Mouse (Mus musculus) heart, embryonic 15.5 days (tissue): ENCODE measurements around the gene Ankrd13a. TPM values are rescaled to one million over a fixed set of nuclear protein-coding genes. Genes with fewer than 3 reads are reported as not detected.
"Not testable (repeated sequence)": the region's sequence is repeated elsewhere in the genome, so short reads cannot be mapped to it uniquely, and the experiment has no call there.

ENCODE experiments used
- ATAC-seq: fragments of 200-750 bp; cut with Nextera tagmentation; replicated peaks from 2 replicates; pipeline ENCODE4 v1.8.0; 2017; ENCODE audit warnings: low read depth, moderate TSS enrichment; ENCODE audit not compliant: insufficient number of reproducible peaks, insufficient read depth, low FRiP score
- H3K27ac ChIP-seq: fragments of 300-500 bp; sonication (generic); 2 replicates; pipeline ENCODE4 v1.5.1; 2015; ENCODE audit warnings: mild to moderate bottlenecking, inconsistent platforms
- H3K27me3 ChIP-seq: fragments of 300-500 bp; sonication (generic); 2 replicates; pipeline ENCODE4 v1.6.1; 2015; ENCODE audit warnings: inconsistent platforms
- H3K36me3 ChIP-seq: fragments of 300-500 bp; sonication (generic); 2 replicates; pipeline ENCODE4 v1.6.1; 2015; ENCODE audit warnings: mild to moderate bottlenecking, inconsistent platforms
- H3K4me1 ChIP-seq: fragments of 300-500 bp; sonication (generic); replicated peaks from 2 replicates; pipeline ENCODE4 v1.6.1; 2015; ENCODE audit warnings: inconsistent platforms
- H3K4me2 ChIP-seq: fragments of 300-500 bp; sonication (generic); 2 replicates; pipeline ENCODE4 v1.6.1; 2015; ENCODE audit warnings: inconsistent platforms, mild to moderate bottlenecking, moderate library complexity
- H3K4me3 ChIP-seq: fragments of 300-500 bp; sonication (generic); 2 replicates; pipeline ENCODE4 v1.5.1; 2015; ENCODE audit warnings: mild to moderate bottlenecking, inconsistent platforms
- H3K9ac ChIP-seq: fragments of 300-500 bp; sonication (generic); 2 replicates; pipeline ENCODE4 v1.6.1; 2015; ENCODE audit warnings: mild to moderate bottlenecking, inconsistent platforms
- H3K9me3 ChIP-seq: fragments of 300-500 bp; sonication (generic); replicated peaks from 2 replicates; pipeline ENCODE4 v1.6.1; 2016; ENCODE audit warnings: inconsistent platforms
- WGBS: fragments of 180-500 bp; shearing (Covaris S2); methylation state at CpG from one replicate; pipeline ENCODE4 v1.1.7; 2015; ENCODE audit warnings: mixed read lengths; 5-methylcytosine and 5-hydroxymethylcytosine counted together
- polyA plus RNA-seq: library from polyadenylated mRNA; unstranded; fragments of >200 nt; fragmentation: Nextera tagmentation; extraction: Ambion mirVana; gene quantifications from 2 replicates; pipeline ENCODE4 v1.2.1, GENCODE M21; 2015

Gene Ankrd13a
- polyA plus RNA-seq, 1 experiment from 2014 or later: 28.3 TPM

DNA sequence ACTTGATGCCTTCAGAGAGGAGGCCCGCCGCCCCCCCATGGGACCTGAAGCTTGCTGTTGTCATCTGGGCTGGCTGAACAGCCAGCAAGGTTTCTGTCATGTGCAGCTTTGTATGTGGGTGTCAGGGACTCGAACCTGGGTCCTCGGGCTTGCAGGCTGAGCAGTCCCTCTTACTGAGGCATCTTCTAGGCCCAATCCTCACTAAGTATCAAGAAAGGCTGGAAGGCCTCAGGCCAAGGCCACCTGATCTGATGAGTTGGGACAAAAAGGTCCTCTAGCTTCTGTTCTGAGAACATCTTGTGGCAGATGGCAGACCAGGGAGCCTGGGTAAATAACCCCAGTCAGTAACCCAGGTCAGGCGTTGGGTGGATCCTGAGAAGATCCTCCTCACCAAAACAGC, 35.3 kb downstream of the Ankrd13a start:
- no peak overlapping the region for H3K9ac ChIP-seq
- H3K27me3 ChIP-seq: no peaks in the 10 kb centered on the region
- 86% methylated on average over 5 of the region's 5 CpGs for WGBS
- 0 out of 2 replicates have a peak, but pooled peaks cover under 1% of the 10 kb centered on the region for H3K36me3 ChIP-seq
- peaks cover 35% of the 10 kb centered on the region for H3K4me1 ChIP-seq
- no peak overlapping the region for H3K27ac ChIP-seq
- H3K4me2 ChIP-seq: no peak overlapping the region
- ATAC-seq: no peak
- no peaks in the 10 kb centered on the region for H3K9me3 ChIP-seq
- no peak overlapping the region for H3K4me3 ChIP-seq

DNA sequence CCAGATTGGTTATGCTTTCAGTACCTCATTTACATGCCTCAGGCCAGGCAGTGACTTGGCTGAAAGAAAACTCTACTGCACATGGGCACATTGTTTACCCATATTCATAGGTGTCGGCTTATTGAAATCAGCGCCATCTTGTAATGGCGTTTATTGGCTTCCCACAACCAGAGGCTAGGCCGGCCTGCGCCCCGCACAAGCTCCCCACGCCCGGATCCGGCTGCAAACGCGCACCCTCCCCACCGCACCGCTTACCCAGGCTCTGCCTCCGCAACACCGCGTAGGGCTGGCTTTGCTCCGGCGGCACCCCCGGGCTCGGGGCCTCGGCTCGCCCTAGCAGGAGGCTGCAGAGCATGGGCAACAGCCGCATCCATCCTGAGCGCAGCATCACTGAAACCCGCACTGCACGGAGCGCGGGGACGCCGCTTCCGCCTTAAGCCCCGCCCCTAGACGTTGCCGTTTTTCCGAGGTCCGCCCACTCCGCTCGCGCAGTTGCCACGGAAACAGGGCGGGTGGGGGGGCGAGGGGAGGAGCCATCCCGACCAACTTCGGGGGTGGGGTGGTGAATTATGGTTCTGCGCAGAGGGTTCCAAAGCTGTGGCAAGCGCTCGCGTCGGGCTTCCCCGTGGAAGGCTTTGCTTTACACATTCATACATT, 39.2 kb downstream of the Ankrd13a start:
- Histone ChIP-seq H3K9ac (peak overlapping the region; percentile 80), H3K4me2 (peak overlapping the region; percentile 71), H3K27ac (peak overlapping the region; percentile 79), H3K27me3 (no peaks in the 10 kb centered on the region), H3K9me3 (no peaks in the 10 kb centered on the region), H3K4me1 (0 out of 2 replicates have a peak, but pooled peaks cover 4% of the 10 kb centered on the region), H3K36me3 (no peaks in the 10 kb centered on the region), H3K4me3 (peak overlapping the region; percentile 86)
- WGBS: under 1% methylated on average over 49 of the region's 50 CpGs
- peak; percentile 83 for ATAC-seq

DNA sequence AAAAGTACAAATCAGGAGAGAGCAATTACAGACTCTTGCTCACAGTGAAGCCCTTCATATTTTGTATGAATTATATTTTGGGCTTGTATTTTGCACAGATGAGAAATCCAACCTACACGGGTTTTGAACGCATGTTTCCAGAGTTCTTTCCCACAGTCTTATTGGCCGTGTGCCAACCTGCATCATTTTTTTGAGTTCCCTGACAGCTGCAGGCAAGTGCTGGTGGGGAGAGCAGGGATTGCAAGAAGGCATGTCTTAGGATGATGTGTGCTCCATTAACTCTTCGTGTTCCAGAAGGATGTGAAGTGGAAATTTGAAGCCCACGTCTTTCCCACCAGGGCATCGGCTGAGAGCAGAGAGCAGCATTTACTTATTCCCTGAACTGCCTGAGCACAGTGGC, 42.1 kb downstream of the Ankrd13a start:
- H3K4me3 ChIP-seq: no peak overlapping the region
- no peaks in the 10 kb centered on the region for H3K9me3 ChIP-seq
- H3K27me3 ChIP-seq: no peaks in the 10 kb centered on the region
- ATAC-seq: no peak
- H3K4me1 ChIP-seq: no peaks in the 10 kb centered on the region
- no peak overlapping the region for H3K9ac ChIP-seq
- WGBS: 71% methylated on average over 6 of the region's 6 CpGs
- H3K36me3 ChIP-seq: no peaks in the 10 kb centered on the region
- H3K27ac ChIP-seq: no peak overlapping the region
- H3K4me2 ChIP-seq: no peak overlapping the region

DNA sequence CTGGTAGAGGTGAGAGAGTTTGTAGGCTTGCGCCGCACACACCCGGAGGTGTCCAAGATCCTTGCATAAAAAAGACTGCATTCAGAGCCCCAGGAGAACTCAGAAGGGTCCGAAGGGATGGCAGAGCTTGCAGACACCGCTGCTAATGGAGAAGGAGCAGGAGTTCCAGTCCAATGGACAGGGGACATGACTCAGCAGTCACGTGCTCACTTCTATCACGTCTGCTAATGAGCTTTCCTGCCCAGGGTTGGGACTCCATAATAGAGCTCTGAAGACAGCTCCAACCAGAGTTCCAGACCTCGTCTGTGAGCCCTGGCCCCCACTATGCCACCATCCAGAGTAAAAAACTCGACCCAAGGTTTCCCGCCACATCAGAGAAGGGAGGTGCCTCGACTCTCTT, 43.6 kb downstream of the Ankrd13a start:
- Histone ChIP-seq H3K4me3 (no peak overlapping the region), H3K4me1 (no peaks in the 10 kb centered on the region)
- WGBS: 77% methylated on average over 11 of the region's 11 CpGs

DNA sequence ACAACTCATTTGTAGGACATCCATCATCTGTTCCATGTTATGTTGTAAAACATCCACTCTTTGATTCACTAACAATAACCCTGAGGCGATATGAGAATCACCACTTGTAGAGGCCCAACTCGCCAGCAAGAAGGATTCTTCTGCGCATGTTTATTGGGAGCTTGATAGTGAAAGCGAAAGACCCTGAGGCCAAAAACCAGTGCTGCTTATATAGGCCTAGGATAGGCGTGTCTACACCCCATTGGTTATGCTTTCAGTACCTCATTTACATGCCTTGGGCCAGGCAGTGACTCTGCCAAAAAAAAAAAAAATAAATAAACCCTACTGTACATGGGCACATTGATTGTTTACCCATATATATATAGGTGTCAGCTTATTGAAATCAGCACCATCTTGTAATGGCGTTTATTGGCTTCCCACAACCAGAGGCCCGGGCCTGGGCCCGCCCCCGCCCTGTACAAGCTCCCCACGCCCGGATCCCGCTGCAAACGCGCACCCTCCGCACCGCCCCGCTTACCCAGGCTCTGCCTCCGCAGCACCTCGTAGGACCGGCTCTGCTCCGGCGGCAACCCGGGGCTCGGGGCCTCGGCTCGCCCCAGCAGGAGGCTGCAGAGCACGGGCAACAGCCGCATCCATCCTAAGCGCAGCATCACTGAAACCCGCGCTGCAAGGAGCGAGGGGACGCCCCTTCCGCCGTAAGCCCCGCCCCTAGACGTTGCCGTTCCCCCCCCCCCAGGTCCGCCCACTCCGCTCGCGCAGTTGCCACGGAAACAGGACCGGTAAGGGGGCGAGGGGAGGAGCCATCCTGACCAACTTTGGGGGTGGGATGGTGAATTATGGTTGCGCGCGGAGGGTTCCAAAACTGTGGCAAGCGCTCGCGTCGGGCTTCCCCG, 48.6 kb downstream of the Ankrd13a start, which contains the start of gene 1500011B03Rik:
1500011B03Rik (minus strand) TSS at position 673 of the 893 bp plus-strand sequence.
- WGBS: 10% methylated on average over 50 of the region's 53 CpGs
- peaks cover 7% of the 10 kb centered on the region for H3K4me1 ChIP-seq
- peak within 1 kb of the TSS; percentile 68 for H3K9ac ChIP-seq
- H3K27ac ChIP-seq: 0 out of 2 replicates have a peak within 1 kb of the TSS, but pooled peaks have one; percentile 60
- no peaks in the 10 kb centered on the region for H3K9me3 ChIP-seq
- H3K4me3 ChIP-seq: peak within 1 kb of the TSS; percentile 79
- no peaks in the 10 kb centered on the region for H3K27me3 ChIP-seq
- peak; percentile 85 for ATAC-seq
- no peaks in the 10 kb centered on the region for H3K36me3 ChIP-seq
- H3K4me2 ChIP-seq: peak within 1 kb of the TSS; percentile 90

More for the DNA sequence above, 43.6 kb downstream of the Ankrd13a start:
- Histone ChIP-seq H3K27ac (no peak overlapping the region), H3K4me2 (no peak overlapping the region), H3K9me3 (no peaks in the 10 kb centered on the region), H3K27me3 (no peaks in the 10 kb centered on the region), H3K9ac (no peak overlapping the region), H3K36me3 (no peaks in the 10 kb centered on the region)
- ATAC-seq: no peak

DNA sequence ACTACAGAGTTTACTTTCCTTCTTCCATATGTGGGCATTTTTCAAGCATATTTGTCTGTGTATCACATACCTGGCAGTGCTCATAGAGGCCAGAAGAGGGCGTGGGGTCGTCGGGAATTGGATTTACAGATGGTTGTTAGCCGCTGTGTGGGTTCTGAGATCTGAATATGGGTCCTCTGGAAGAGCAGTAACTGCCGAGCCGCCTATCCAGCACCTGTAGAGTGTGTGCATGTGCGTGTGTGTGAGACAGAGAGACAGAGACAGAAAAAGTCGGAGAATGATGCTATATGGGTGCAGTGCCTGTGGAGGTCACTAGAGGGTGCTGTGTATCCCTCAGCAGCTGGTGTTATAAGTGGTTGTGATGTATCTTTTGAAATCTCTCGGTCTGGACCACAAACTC, 49.7 kb downstream of the Ankrd13a start:
- Histone ChIP-seq H3K9me3 (no peaks in the 10 kb centered on the region), H3K9ac (no peak overlapping the region), H3K27ac (no peak overlapping the region), H3K36me3 (no peaks in the 10 kb centered on the region), H3K27me3 (no peaks in the 10 kb centered on the region), H3K4me2 (peak overlapping the region; percentile 31; the same call in 1 of the 2 replicates), H3K4me1 (peaks cover 7% of the 10 kb centered on the region), H3K4me3 (peak overlapping the region; percentile 17)
- no peak for ATAC-seq
- WGBS: 19% methylated on average over 9 of the region's 9 CpGs

DNA sequence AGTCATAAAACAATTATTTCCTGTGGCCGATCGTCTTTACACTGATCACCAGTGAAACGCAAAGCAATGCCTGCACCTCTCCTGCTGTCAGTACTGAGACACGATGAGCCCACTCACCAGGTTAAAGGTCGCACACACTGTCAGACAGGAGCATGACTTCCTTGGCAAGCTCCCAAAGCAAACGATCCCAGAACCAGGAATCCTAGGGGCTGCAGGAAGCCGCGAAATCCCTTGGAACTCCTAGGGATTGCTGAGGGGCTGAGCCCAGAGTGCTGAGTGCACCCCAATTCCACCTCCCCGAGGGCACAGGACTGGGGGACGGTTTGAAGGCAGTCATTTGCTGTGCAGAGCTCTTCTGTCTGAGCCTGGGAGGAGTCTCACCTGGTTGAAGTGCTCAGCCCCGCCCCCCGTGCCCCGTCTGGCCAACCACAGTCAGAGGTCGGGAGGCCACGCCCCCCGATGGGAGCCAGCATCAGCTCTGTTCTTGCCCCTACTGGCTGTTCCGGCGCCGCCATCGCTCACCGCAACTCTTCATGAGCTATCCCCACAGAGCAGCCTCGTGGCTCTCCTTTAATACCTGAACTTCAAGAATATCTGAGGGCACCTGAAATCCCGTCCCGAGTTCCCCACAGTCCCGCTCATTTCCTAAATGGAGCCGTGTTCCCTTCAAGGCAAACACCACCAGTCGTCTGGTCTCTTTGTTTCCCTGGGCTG, 51.7 kb downstream of the Ankrd13a start:
- H3K9ac ChIP-seq: peak overlapping the region; percentile 43
- ATAC-seq: peak; percentile 86
- no peaks in the 10 kb centered on the region for H3K27me3 ChIP-seq
- H3K4me2 ChIP-seq: peak overlapping the region; percentile 80
- WGBS: 7% methylated on average over 27 of the region's 27 CpGs
- peaks cover 7% of the 10 kb centered on the region for H3K4me1 ChIP-seq
- H3K27ac ChIP-seq: peak overlapping the region; percentile 45; the same call in 1 of the 2 replicates
- no peaks in the 10 kb centered on the region for H3K36me3 ChIP-seq
- no peaks in the 10 kb centered on the region for H3K9me3 ChIP-seq
- H3K4me3 ChIP-seq: peak overlapping the region; percentile 46

DNA sequence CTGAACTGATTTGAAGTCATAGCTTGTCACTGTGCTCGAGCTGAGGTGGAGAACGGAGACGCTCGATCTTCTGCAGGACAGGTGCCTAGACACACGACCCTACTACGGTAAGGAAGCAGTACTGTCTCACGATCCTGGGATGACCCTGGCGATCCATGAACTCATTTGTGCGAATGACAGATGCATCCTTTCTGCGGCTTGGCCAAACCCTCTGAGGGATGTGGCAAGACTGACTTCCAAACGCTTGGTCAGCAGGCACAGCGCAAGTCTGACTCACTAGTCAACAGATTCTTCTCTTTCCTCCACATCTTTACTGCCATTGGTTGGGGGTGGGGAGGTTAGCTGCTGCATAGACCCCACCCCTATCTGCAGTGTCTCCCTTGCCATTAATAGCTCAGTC, 53.0 kb downstream of the Ankrd13a start:
- 84% methylated on average over 12 of the region's 12 CpGs for WGBS
- H3K27ac ChIP-seq: no peak overlapping the region
- H3K4me1 ChIP-seq: peaks cover 7% of the 10 kb centered on the region
- H3K27me3 ChIP-seq: no peaks in the 10 kb centered on the region
- no peak overlapping the region for H3K9ac ChIP-seq
- H3K36me3 ChIP-seq: no peaks in the 10 kb centered on the region
- H3K9me3 ChIP-seq: no peaks in the 10 kb centered on the region
- no peak overlapping the region for H3K4me3 ChIP-seq
- H3K4me2 ChIP-seq: no peak overlapping the region
- ATAC-seq: no peak

DNA sequence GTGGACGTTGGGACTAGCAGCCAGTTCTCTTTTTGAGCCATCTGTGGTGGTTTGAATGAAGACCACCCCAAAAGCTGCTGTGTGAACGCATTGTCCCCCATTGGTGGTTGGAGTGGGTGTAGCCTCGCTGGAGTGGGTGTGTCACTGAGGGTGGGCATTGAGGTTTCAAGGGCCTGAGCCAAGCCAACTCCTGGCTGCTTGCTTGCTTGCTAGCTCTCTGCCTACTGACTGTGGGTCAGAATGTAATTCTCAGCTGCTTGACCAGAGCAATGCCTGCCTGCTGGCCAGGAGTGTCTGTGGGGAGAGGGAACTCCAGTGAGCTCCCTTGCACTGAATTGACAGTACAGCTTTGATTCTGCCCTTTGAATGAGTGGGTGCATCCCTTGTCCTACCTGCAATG, 55.3 kb downstream of the Ankrd13a start:
- no peak for ATAC-seq
- H3K27me3 ChIP-seq: no peaks in the 10 kb centered on the region
- WGBS: 65% methylated on average over 3 of the region's 3 CpGs

DNA sequence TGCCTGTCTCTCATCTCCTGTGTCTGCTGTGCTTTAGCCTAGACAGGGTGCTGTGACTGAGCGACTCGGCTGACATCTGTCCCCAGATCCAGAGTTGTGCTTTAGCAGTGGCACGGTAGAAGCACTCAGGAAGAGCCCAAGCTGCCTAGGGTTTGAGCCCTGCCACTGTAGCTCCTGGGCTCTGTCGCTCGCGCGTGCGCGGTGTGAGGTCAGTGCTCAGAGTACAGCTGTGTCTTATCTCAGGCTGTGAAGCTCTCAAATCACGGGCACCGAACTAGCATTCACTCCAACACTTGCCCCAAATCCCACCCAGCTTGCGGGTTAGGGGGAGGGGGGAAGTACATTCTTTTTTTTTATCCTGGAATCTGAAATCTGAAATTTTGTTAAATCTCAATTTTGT, 62.4 kb downstream of the Ankrd13a start:
- Histone ChIP-seq H3K4me2 (no peak overlapping the region), H3K9ac (no peak overlapping the region), H3K9me3 (no peaks in the 10 kb centered on the region), H3K36me3 (no peaks in the 10 kb centered on the region), H3K4me1 (peaks cover 3% of the 10 kb centered on the region; the same call in 1 of the 2 replicates), H3K27ac (no peak overlapping the region), H3K4me3 (no peak overlapping the region), H3K27me3 (no peaks in the 10 kb centered on the region)
- ATAC-seq: no peak
- 31% methylated on average over 12 of the region's 12 CpGs for WGBS

More for the DNA sequence above, 55.3 kb downstream of the Ankrd13a start:
- Histone ChIP-seq H3K9ac (no peak overlapping the region), H3K36me3 (no peaks in the 10 kb centered on the region), H3K4me2 (no peak overlapping the region), H3K9me3 (no peaks in the 10 kb centered on the region), H3K4me1 (peaks cover 7% of the 10 kb centered on the region), H3K4me3 (no peak overlapping the region), H3K27ac (no peak overlapping the region)

DNA sequence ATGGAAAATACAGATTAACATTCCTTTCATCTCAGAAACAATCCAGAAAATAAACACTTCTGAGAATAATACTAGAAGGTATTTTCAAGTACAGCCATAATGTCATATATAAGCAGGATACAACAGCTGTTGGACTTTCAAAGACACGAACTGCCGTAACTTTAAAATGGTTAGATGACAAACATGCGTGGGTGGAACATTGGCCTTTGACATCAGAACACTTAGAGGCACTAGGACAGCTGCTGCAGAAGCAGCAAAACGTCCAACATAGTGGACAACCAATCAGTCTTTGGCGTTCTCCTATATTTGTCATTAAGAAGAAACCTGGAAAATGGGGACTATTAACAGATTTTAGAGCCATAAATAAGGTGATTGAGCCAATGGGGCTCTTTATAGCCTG, 66.0 kb downstream of the Ankrd13a start:
- not testable (repeated sequence) for H3K4me3 ChIP-seq, H3K27me3 ChIP-seq, H3K4me1 ChIP-seq, H3K9me3 ChIP-seq, H3K4me2 ChIP-seq, H3K9ac ChIP-seq, ATAC-seq, H3K36me3 ChIP-seq, H3K27ac ChIP-seq
- WGBS: 65% methylated on average over 5 of the region's 5 CpGs
